Mouse (Mus musculus) ES-E14 (cell line): Measurements from ENCODE around the gene Sorcs1. TPM values are rescaled to one million over a fixed set of nuclear protein-coding genes. Genes with fewer than 3 reads are reported as not detected.

Experiments
- DNase-seq: peaks from one replicate; pipeline ENCODE4 v3.0.0-alpha.2; 2013; ENCODE audit warnings: low read depth, low spot score
- H3K27ac ChIP-seq: 2 replicates; pipeline ENCODE4 v1.5.1; 2012; ENCODE audit warnings: low read depth, mild to moderate bottlenecking, low read length, moderate library complexity, mixed read lengths; ENCODE audit not compliant: poor library complexity, insufficient read depth, severe bottlenecking
- H3K36me3 ChIP-seq: 2 replicates; pipeline ENCODE4 v1.6.1; 2012; ENCODE audit warnings: mild to moderate bottlenecking, low read length, moderate library complexity, mixed read lengths; ENCODE audit not compliant: control insufficient read depth, poor library complexity, insufficient read depth, severe bottlenecking
- H3K4me1 ChIP-seq, 2 experiments: fragments of 150-350 bp in 1 of 2; sonication (generic) in 1 of 2; 2 replicates each; pipeline ENCODE4 v1.6.1; 2012; ENCODE audit warnings: low read length in 2 of 2, mild to moderate bottlenecking in 1 of 2, mixed read lengths in 1 of 2; ENCODE audit not compliant: control insufficient read depth in 2 of 2, insufficient read depth in 2 of 2, poor library complexity in 1 of 2
- H3K4me3 ChIP-seq, 2 experiments: fragments of 150-350 bp in 1 of 2; sonication (generic) in 1 of 2; 2 replicates each; pipeline ENCODE4 v1.5.1; 2012; ENCODE audit warnings: low read length in 2 of 2, low read depth in 1 of 2, mild to moderate bottlenecking in 1 of 2, mixed read lengths in 1 of 2; ENCODE audit not compliant: insufficient read depth in 1 of 2, poor library complexity in 1 of 2, severe bottlenecking in 1 of 2
- H3K9ac ChIP-seq: 2 replicates; pipeline ENCODE4 v1.6.1; 2012; ENCODE audit warnings: low read depth, mild to moderate bottlenecking, low read length, mixed read lengths; ENCODE audit not compliant: poor library complexity, insufficient read depth, severe bottlenecking
- H3K9me3 ChIP-seq: fragments of 150-350 bp; sonication (generic); 2 replicates; pipeline ENCODE4 v1.6.1; 2012; ENCODE audit warnings: low read depth, mild to moderate bottlenecking, low read length; ENCODE audit not compliant: control insufficient read depth, insufficient read depth
- CHD2 ChIP-seq: IDR thresholded peaks from 2 replicates; pipeline ENCODE4 v1.6.1; 2014; ENCODE audit warnings: mild to moderate bottlenecking, low read depth, low read length, inconsistent platforms
- HCFC1 ChIP-seq: IDR thresholded peaks from 2 replicates; pipeline ENCODE4 v1.6.1; 2012; ENCODE audit warnings: low read length, inconsistent platforms, borderline replicate concordance; ENCODE audit not compliant: insufficient read depth
- MAFK ChIP-seq: IDR thresholded peaks from 2 replicates; pipeline ENCODE4 v1.6.1; 2014; ENCODE audit warnings: mild to moderate bottlenecking, low read depth, low read length, inconsistent platforms; ENCODE audit not compliant: insufficient read depth
- ZC3H11A ChIP-seq: IDR thresholded peaks from 2 replicates; pipeline ENCODE4 v1.6.1; 2012; ENCODE audit warnings: low read depth, mild to moderate bottlenecking, inconsistent platforms, low read length, borderline replicate concordance
- ZNF384 ChIP-seq: IDR thresholded peaks from 2 replicates; pipeline ENCODE4 v1.6.1; 2012; ENCODE audit warnings: low read depth, low read length, inconsistent platforms
- in situ Hi-C, 2 experiments: fragments of 600-800 bp; cut with MboI; formaldehyde crosslinking; loops; one replicate each; pipeline ENCODE4 v1.15.1; 2025; ENCODE audit warnings: low sequenced_read_pairs in 2 of 2, inconsistent platforms in 1 of 2; ENCODE audit not compliant: unreplicated experiment in 2 of 2
- total RNA-seq: library from RNA; depleted of rRNA; stranded (reverse); fragments of 300-350 nt; gene quantifications from 2 replicates; pipeline ENCODE4 v1.2.3, GENCODE M21; 2012

Sorcs1 gene
- total RNA-seq, 1 experiment = 0.09 TPM

DNA sequence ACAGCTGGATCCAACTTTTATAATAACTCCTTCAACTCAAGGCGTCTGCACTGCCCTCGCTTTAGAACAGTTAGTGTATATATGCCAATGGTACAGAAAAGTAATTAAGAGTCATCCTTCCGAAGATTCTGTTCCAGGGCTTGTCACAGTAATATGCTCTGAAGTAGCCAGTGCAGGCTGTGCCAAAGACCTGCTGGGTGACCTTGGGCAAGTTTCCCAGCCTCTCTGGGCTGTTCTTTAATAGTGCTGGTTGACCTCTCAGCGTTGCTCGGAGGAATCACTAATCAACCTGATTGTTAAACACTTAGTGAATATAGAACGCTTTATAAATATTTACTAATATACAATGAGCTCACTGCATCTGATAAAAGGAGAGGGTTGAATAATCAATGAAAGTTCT lies 282.7 kb downstream of the Sorcs1 start:
- in situ Hi-C loops = no loop called here

DNA sequence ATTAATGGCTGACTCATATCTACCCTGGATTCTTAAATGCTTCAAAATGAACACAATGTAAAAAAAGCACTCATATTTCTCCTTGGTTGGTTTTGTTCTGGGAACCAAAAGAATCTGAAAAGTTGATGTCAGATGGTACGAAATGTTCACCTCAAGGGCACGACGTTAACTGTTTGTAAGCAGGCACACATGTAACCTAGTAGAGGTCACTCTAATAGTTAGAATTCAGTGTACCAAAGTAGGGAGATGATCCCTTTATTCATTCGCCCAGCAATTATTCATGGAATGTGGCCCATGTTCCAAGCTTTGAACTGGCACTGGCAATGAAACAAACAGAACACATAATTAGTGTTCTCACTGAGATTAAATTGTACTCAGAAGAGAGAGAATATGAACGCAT lies 284.3 kb downstream of the Sorcs1 start:
- no peak overlapping the region for H3K27ac ChIP-seq
- H3K9me3 ChIP-seq = no peaks in the 10 kb centered on the region
- no peak overlapping the region for H3K4me3 ChIP-seq
- TF ChIP-seq ZNF384 = no peak
- TF ChIP-seq HCFC1 = no peak
- no peak for TF ChIP-seq ZC3H11A
- no peak for TF ChIP-seq MAFK
- TF ChIP-seq CHD2 = no peak
- H3K9ac ChIP-seq = no peak overlapping the region
- DNase-seq = no peak
- H3K4me1 ChIP-seq = no peaks in the 10 kb centered on the region
- no peaks in the 10 kb centered on the region for H3K36me3 ChIP-seq
- in situ Hi-C loops = no loop called here

More for the DNA sequence above, 282.7 kb downstream of the Sorcs1 start:
- TF ChIP-seq ZNF384 (no peak), HCFC1 (no peak), CHD2 (no peak), MAFK (no peak), ZC3H11A (no peak)
- no peak for DNase-seq
- H3K27ac ChIP-seq = no peak overlapping the region
- H3K9me3 ChIP-seq = no peaks in the 10 kb centered on the region
- H3K36me3 ChIP-seq = no peaks in the 10 kb centered on the region
- no peak overlapping the region for H3K4me3 ChIP-seq
- no peaks in the 10 kb centered on the region for H3K4me1 ChIP-seq
- no peak overlapping the region for H3K9ac ChIP-seq

DNA sequence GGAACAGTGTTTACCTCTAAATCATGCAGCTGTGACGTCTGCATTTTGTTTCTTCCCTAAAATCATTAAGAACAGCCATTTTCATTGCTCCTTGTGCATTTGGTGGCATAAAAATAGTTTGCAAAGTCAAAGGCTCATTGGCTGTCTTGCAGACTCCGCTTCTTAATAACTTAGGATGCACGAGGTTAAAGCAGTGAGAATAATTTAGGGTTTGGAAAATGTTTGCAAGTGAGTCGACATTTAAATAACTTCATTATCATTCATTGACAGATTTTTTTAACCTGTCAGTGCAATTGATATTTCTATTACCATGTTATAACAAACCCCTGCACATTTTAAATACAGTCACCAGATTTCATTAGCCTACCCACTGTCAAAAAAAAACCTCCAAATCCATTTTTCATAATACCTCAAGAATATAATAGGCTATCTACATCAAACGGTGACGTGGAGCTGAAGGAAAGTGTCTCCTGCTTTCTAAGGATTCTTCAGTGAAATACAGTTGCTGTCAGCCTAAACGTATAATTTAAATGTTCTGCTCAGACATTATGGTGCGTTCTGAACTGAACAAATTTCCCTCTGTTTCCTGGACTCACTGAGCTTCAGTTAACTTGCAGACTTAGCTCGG lies 288.4 kb downstream of the Sorcs1 start:
- Histone ChIP-seq H3K36me3 (no peaks in the 10 kb centered on the region), H3K9me3 (no peaks in the 10 kb centered on the region), H3K27ac (no peak overlapping the region), H3K9ac (no peak overlapping the region), H3K4me3 (no peak overlapping the region), H3K4me1 (no peaks in the 10 kb centered on the region)
- no peak for DNase-seq
- TF ChIP-seq HCFC1 (no peak), ZC3H11A (no peak), CHD2 (no peak), ZNF384 (no peak), MAFK (no peak)
- in situ Hi-C loops = no loop called here

DNA sequence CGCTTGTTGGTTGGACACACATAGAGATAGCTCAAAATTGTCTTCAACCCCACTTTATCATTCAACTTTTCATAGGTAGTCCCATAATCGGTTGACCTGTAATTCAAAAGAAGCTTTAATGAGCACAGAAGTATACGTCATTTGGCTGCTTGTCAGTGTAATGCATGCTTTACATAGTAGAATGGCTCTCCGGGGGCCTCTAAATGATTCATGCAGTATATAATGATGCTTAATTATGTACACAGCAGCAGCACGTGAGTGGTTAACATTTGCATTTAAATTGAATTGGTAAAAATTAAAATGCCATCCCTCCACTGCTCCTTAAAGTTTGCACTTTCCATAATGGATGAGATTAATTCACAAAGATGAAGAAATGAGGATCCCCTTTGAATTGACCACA lies 299.5 kb downstream of the Sorcs1 start:
- no peaks in the 10 kb centered on the region for H3K9me3 ChIP-seq
- H3K27ac ChIP-seq = no peak overlapping the region
- H3K9ac ChIP-seq = no peak overlapping the region
- no peak overlapping the region for H3K4me3 ChIP-seq
- TF ChIP-seq MAFK = no peak
- TF ChIP-seq ZC3H11A = no peak
- TF ChIP-seq CHD2 = no peak
- no peak for TF ChIP-seq HCFC1
- no peak for TF ChIP-seq ZNF384
- no peaks in the 10 kb centered on the region for H3K36me3 ChIP-seq
- DNase-seq = no peak
- H3K4me1 ChIP-seq = no peaks in the 10 kb centered on the region
- in situ Hi-C loops = no loop called here

DNA sequence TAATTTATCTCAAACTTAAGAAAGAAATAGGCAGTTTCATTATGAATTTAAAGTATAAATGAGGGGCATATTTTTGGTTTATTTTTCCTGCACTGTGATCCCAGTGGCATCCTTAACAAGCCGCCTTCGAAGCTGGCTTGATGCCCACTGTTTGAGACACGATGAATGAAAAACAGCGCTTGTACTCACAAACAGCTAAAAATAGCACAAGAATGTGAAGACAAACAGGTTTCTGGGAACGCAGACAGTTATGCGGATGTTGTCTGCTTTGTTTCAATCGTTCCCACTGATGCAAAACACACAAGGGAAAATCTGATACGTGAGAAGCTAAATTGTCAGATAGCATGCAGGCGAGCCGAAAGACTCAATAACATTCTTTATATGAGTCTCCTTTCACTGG lies 303.7 kb downstream of the Sorcs1 start:
- Histone ChIP-seq H3K9ac (no peak overlapping the region), H3K36me3 (no peaks in the 10 kb centered on the region), H3K4me1 (no peaks in the 10 kb centered on the region), H3K9me3 (no peaks in the 10 kb centered on the region), H3K4me3 (no peak overlapping the region), H3K27ac (no peak overlapping the region)
- no peak for DNase-seq
- TF ChIP-seq CHD2 (no peak), ZNF384 (no peak), ZC3H11A (no peak), HCFC1 (no peak), MAFK (no peak)
- in situ Hi-C loops = no loop called here
